Mouse (Mus musculus) heart, postnatal 0 days (tissue): ENCODE measurements around the gene Plpp7. TPM values are rescaled to one million over a fixed set of nuclear protein-coding genes. Genes with fewer than 3 reads are reported as not detected.
A peak's percentile ranks its signal among the peaks of the same experiment; 100 is the strongest.

Source experiments
- ATAC-seq: fragments of 200-750 bp; cut with Nextera tagmentation; 2 replicates; pipeline ENCODE4 v1.8.0; 2017; ENCODE audit warnings: low read depth, moderate number of reproducible peaks, moderate library complexity; ENCODE audit not compliant: insufficient read depth
- DNase-seq: peaks from one replicate; pipeline ENCODE4 v3.0.0-alpha.2; 2016; ENCODE audit warnings: low spot score
- H3K27ac ChIP-seq: fragments of 300-500 bp; sonication (generic); 2 replicates; pipeline ENCODE4 v1.5.1; 2014; ENCODE audit warnings: low read depth, mild to moderate bottlenecking
- H3K27me3 ChIP-seq: fragments of 300-500 bp; sonication (generic); 2 replicates; pipeline ENCODE4 v1.6.1; 2014; ENCODE audit warnings: low read length, mixed read lengths; ENCODE audit not compliant: control insufficient read depth, insufficient read depth
- H3K36me3 ChIP-seq: fragments of 300-500 bp; sonication (generic); replicated peaks from 2 replicates; pipeline ENCODE4 v1.6.1; 2014; ENCODE audit warnings: low read length, mixed read lengths; ENCODE audit not compliant: control insufficient read depth, insufficient read depth
- H3K4me1 ChIP-seq: fragments of 300-500 bp; sonication (generic); 2 replicates; pipeline ENCODE4 v1.6.1; 2014; ENCODE audit warnings: antibody characterized with exemption; ENCODE audit not compliant: control insufficient read depth, insufficient read depth
- H3K4me2 ChIP-seq: fragments of 300-500 bp; sonication (generic); 2 replicates; pipeline ENCODE4 v1.6.1; 2014; ENCODE audit warnings: low read depth, mild to moderate bottlenecking, low read length, moderate library complexity
- H3K4me3 ChIP-seq: fragments of 300-500 bp; sonication (generic); 2 replicates; pipeline ENCODE4 v1.5.1; 2014; ENCODE audit warnings: low read depth, low read length
- H3K9ac ChIP-seq: fragments of 300-500 bp; sonication (generic); replicated peaks from 2 replicates; pipeline ENCODE4 v1.6.1; 2014; ENCODE audit warnings: low read depth, low read length, mixed read lengths
- H3K9me3 ChIP-seq: fragments of 300-500 bp; sonication (generic); replicated peaks from 2 replicates; pipeline ENCODE4 v1.6.1; 2016; ENCODE audit warnings: low read length; ENCODE audit not compliant: control insufficient read depth
- CTCF ChIP-seq: IDR thresholded peaks from 2 replicates; pipeline ENCODE4 v1.5.1; 2016; ENCODE audit warnings: antibody characterized with exemption, control low read depth, low read depth
- EP300 ChIP-seq: IDR thresholded peaks from 2 replicates; pipeline ENCODE4 v1.6.1; 2016; ENCODE audit warnings: antibody characterized with exemption, low read depth
- WGBS: fragments of 180-500 bp; shearing (Covaris S2); extraction: QIAGEN DNeasy Blood & Tissue Kit; methylation state at CpG from one replicate; pipeline ENCODE4 v1.1.7; 2014; 5-methylcytosine and 5-hydroxymethylcytosine counted together
- polyA plus RNA-seq: library from polyadenylated mRNA; unstranded; fragments of >200 nt; fragmentation: Nextera tagmentation; extraction: Ambion mirVana; gene quantifications from 2 replicates; pipeline ENCODE4 v1.2.1, GENCODE M21; 2015
- total RNA-seq: library from RNA; depleted of rRNA; stranded (reverse); fragments of >200 nt; gene quantifications from 2 replicates; pipeline ENCODE4 v1.2.3, GENCODE M21; 2014; ENCODE audit warnings: low replicate concordance

Plpp7 gene
- total and polyA plus RNA-seq, 2 experiments from 2014 or later: 24.0 to 56.3 TPM

DNA sequence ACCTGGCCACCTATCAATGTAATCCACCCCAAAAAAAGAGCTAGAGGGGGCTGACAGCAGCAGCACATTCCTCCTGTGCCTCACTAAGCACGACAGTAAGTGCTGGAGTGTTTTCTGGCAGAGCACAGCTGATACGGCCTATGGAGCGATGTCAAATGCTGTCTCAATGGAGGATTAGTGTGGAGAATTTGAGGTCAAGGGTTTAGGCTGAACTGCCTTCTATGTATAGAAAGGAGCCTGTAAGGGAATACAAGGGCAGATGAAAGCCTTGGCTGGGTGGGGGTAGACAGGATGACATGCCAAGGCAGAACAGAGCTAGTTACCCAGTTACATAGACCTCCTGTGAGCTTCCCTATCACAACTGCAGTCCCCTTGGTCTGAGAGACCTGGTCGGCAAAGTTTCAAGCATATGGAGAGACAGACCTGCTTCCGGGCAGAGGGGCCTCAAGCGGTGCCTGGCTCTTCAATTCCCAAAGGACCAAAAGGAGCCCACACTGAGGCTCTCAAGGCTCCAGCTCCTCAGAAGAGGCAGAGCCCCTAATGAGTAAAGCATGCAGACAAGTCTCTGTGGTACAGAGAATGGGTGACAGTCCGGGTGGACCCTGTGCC lies 39.9 kb upstream of the Plpp7 start:
- Histone ChIP-seq H3K4me2 (no peak overlapping the region), H3K9me3 (no peaks in the 10 kb centered on the region), H3K9ac (no peak overlapping the region), H3K27me3 (no peaks in the 10 kb centered on the region), H3K4me1 (peaks cover 28% of the 10 kb centered on the region), H3K36me3 (peaks cover 21% of the 10 kb centered on the region), H3K4me3 (no peak overlapping the region), H3K27ac (peak overlapping the region; percentile 81)
- WGBS: 32% methylated on average over 7 of the region's 7 CpGs
- no peak for TF ChIP-seq EP300
- no peak for TF ChIP-seq CTCF
- DNase-seq: no peak
- ATAC-seq: peak; percentile 52

DNA sequence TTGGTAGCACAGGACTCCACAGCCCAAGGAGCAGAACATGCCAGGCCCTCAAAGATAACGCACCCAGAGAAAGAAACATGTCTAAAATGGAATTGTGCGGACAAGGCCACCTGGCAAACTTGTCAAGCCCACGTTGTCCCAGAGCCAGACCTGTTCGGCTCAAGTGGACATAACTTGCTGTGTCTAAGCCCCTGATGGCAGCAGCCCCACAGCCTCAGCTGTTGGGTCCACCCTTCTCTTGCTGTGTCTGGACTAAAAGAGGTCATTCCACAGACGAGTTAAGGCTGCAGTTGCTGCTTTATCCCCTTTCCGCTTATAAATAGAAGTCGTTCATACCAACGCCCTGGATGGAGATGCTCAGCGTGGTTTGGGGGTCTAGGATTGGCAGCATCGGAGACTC lies 38.8 kb upstream of the Plpp7 start:
- no peak for TF ChIP-seq EP300
- no peak for TF ChIP-seq CTCF
- ATAC-seq (peak; percentile 48; the same call in 1 of the 2 replicates), DNase-seq (no peak)
- Histone ChIP-seq H3K9me3 (no peaks in the 10 kb centered on the region), H3K9ac (0 out of 2 replicates have a peak overlapping the region, but pooled peaks have one; percentile 12), H3K36me3 (peaks cover 11% of the 10 kb centered on the region), H3K4me1 (peaks cover 36% of the 10 kb centered on the region), H3K4me2 (no peak overlapping the region), H3K27ac (peak overlapping the region; percentile 80), H3K4me3 (no peak overlapping the region), H3K27me3 (no peaks in the 10 kb centered on the region)
- WGBS: 39% methylated on average over 10 of the region's 10 CpGs

DNA sequence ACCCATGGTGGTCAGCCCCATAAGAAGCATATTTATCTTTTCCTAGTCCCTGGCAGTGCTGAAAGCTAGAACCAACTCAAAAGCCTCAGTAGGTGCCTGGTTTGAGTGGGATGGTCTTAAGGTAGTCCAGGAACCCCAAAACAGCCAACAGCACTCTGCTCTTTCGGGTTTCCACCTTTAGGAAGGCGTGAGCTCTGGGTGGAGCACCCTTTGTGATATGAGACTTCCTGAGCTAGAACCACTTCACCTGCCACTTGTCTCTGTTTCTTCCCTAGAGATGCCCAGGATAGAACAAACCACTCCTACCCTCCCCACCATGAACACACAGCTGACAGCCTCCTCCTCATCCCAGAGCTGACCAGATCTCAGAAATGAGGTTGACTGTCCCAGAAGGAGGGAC lies 38.0 kb upstream of the Plpp7 start:
- Histone ChIP-seq H3K4me2 (no peak overlapping the region), H3K27me3 (no peaks in the 10 kb centered on the region), H3K9ac (no peak overlapping the region), H3K4me3 (no peak overlapping the region), H3K4me1 (peaks cover 42% of the 10 kb centered on the region), H3K9me3 (no peaks in the 10 kb centered on the region), H3K27ac (peak overlapping the region; percentile 80), H3K36me3 (peaks cover 3% of the 10 kb centered on the region)
- 61% methylated on average over 2 of the region's 2 CpGs for WGBS
- no peak for DNase-seq
- no peak for ATAC-seq
- TF ChIP-seq CTCF (no peak), EP300 (no peak)

DNA sequence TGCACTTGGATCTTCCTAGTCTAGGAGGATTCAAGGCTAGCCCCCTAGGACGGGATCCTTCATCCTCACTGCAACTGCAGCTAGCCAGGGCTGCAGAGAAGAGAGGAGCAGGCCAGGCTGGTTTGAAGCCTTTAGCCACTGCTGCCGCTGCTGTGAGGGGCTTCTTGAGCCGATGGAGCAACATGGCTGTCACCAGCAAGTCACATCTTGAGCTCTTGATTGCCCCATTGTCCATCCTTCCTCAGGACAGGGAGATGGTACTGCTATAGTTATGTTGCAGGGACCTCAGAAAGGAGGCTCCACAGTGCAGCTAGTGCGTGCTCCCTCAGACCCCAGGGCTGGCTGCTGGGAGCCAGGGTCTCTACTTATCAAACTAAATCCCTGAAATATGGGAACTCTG lies 37.5 kb upstream of the Plpp7 start:
- H3K9me3 ChIP-seq: no peaks in the 10 kb centered on the region
- peak overlapping the region; percentile 38; the same call in 1 of the 2 replicates for H3K27ac ChIP-seq
- TF ChIP-seq CTCF: no peak
- no peak for TF ChIP-seq EP300
- H3K9ac ChIP-seq: no peak overlapping the region
- ATAC-seq: no peak
- H3K27me3 ChIP-seq: no peaks in the 10 kb centered on the region
- no peaks in the 10 kb centered on the region; the same call in 1 of the 2 replicates for H3K36me3 ChIP-seq
- 82% methylated on average over 4 of the region's 4 CpGs for WGBS
- peaks cover 43% of the 10 kb centered on the region for H3K4me1 ChIP-seq
- no peak overlapping the region for H3K4me3 ChIP-seq
- H3K4me2 ChIP-seq: no peak overlapping the region
- DNase-seq: no peak

DNA sequence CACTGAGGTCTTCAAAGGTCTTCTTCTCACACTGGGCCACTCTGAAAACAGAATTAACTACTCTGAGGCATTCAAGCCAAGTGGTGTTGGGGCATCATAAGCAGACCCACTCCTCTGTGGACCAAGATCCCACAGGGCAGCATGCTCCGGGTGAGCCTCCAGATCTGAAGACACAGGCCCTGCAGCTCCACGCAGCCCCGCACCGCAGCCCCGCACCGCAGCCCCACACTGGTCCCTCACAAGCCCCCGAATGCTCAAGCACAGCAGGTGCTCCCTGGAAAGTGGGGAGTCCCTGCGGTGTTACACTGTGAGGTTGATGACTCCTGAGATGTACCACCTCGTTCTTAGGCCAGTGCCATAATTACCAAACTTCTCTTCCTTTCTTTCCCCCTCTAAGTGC lies 37.1 kb upstream of the Plpp7 start:
- no peak overlapping the region for H3K4me3 ChIP-seq
- no peaks in the 10 kb centered on the region; the same call in 1 of the 2 replicates for H3K36me3 ChIP-seq
- H3K27ac ChIP-seq: peak overlapping the region; percentile 38; the same call in 1 of the 2 replicates
- TF ChIP-seq CTCF: no peak
- no peak for TF ChIP-seq EP300
- DNase-seq: no peak
- no peaks in the 10 kb centered on the region for H3K27me3 ChIP-seq
- peaks cover 47% of the 10 kb centered on the region for H3K4me1 ChIP-seq
- no peak for ATAC-seq
- no peak overlapping the region for H3K4me2 ChIP-seq
- no peaks in the 10 kb centered on the region for H3K9me3 ChIP-seq
- 92% methylated on average over 9 of the region's 9 CpGs for WGBS
- H3K9ac ChIP-seq: no peak overlapping the region

DNA sequence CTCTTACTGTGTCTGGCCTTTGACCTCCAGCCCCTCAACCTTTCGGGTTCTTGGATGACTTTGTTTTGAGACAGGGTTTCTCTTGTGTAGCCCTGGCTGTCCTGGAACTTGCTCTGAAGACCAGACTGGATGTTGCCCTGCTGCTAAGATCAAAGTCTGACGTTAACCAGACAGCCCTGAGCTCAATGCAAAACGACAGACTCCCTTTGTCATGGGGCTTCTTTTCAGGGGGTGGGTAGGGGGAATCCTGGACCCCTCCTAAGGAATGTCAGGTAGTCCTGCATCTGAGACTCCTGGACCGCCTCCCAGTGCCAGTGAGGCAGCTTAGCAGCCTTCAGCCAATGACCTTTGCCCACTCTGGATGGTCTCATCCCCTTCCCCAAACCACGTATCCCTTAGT lies 36.6 kb upstream of the Plpp7 start:
- WGBS: 55% methylated on average over 5 of the region's 5 CpGs
- no peaks in the 10 kb centered on the region; the same call in 1 of the 2 replicates for H3K36me3 ChIP-seq
- DNase-seq: no peak
- no peaks in the 10 kb centered on the region for H3K9me3 ChIP-seq
- TF ChIP-seq EP300 (no peak), CTCF (no peak)
- peaks cover 50% of the 10 kb centered on the region for H3K4me1 ChIP-seq
- ATAC-seq: no peak
- H3K27me3 ChIP-seq: no peaks in the 10 kb centered on the region
- H3K27ac ChIP-seq: peak overlapping the region; percentile 41; the same call in 1 of the 2 replicates
- no peak overlapping the region for H3K4me3 ChIP-seq
- no peak overlapping the region for H3K9ac ChIP-seq
- no peak overlapping the region for H3K4me2 ChIP-seq
